Mouse (Mus musculus): ENCODE measurements around the gene Tcf12.

DNA sequence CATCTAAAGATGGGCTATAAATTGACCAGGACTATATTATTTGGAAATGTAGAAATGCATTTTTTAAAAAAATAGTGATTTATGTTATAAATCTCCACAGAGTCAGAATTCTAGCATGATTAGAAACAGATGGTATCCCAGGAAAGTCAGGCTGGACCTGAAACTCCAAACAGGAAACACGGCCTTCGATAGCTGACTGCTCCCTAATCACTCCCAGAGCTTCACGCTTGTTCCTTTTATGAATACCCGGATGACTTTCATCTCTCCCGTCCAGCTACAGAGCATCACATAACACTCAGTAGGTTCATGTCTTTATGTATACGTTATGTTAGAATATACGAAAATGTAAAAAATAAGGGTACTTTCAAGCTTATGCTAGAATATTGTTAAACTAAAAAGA lies 216.4 kb downstream of the Tcf12 start:
- no peak for TF ChIP-seq EP300 (IDR thresholded peaks at IDR 0.05; ENCODE audit: low read depth)
- no peak for TF ChIP-seq CTCF (IDR thresholded peaks at IDR 0.05; ENCODE audit: low read depth)
